Mouse (Mus musculus) liver, embryonic 11.5 days (tissue): ENCODE results near the gene A630023A22Rik. TPM values are rescaled to one million over a fixed set of nuclear protein-coding genes. Genes with fewer than 3 reads are reported as not detected.

ENCODE experiments used
- ATAC-seq: fragments of 200-750 bp; cut with Nextera tagmentation; replicated peaks from 2 replicates; pipeline ENCODE4 v1.8.0; 2017; ENCODE audit warnings: moderate number of reproducible peaks, mild to moderate bottlenecking, moderate TSS enrichment, moderate library complexity; ENCODE audit not compliant: low FRiP score
- DNase-seq: peaks from one replicate; pipeline ENCODE4 v3.0.0-alpha.2; 2017; ENCODE audit warnings: low spot score
- H3K27ac ChIP-seq: fragments of 300-500 bp; sonication (generic); 2 replicates; pipeline ENCODE4 v1.5.1; 2014; ENCODE audit warnings: mild to moderate bottlenecking, low read depth, low read length, control low read depth
- H3K27me3 ChIP-seq: fragments of 300-500 bp; sonication (generic); replicated peaks from 2 replicates; pipeline ENCODE4 v1.6.1; 2014; ENCODE audit warnings: low read length, mixed read lengths; ENCODE audit not compliant: control insufficient read depth, insufficient read depth
- H3K36me3 ChIP-seq: fragments of 300-500 bp; sonication (generic); 2 replicates; pipeline ENCODE4 v1.6.1; 2014; ENCODE audit warnings: mild to moderate bottlenecking, low read length, moderate library complexity, mixed read lengths; ENCODE audit not compliant: control insufficient read depth, insufficient read depth
- H3K4me1 ChIP-seq: fragments of 300-500 bp; sonication (generic); replicated peaks from 2 replicates; pipeline ENCODE4 v1.6.1; 2014; ENCODE audit warnings: low read length, mixed read lengths; ENCODE audit not compliant: control insufficient read depth, insufficient read depth
- H3K4me2 ChIP-seq: fragments of 300-500 bp; sonication (generic); 2 replicates; pipeline ENCODE4 v1.6.1; 2014; ENCODE audit warnings: mild to moderate bottlenecking, control low read depth, moderate library complexity
- H3K4me3 ChIP-seq: fragments of 300-500 bp; sonication (generic); 2 replicates; pipeline ENCODE4 v1.5.1; 2014; ENCODE audit warnings: low read depth, low read length, control low read depth
- H3K9ac ChIP-seq: fragments of 300-500 bp; sonication (generic); 2 replicates; pipeline ENCODE4 v1.6.1; 2014; ENCODE audit warnings: low read depth, low read length, control low read depth
- H3K9me3 ChIP-seq: fragments of 300-500 bp; sonication (generic); 2 replicates; pipeline ENCODE4 v1.6.1; 2016; ENCODE audit warnings: low read length, inconsistent platforms, mixed read lengths; ENCODE audit not compliant: control insufficient read depth
- WGBS: fragments of 180-500 bp; shearing (Covaris S2); extraction: QIAGEN DNeasy Blood & Tissue Kit; methylation state at CpG from one replicate; pipeline ENCODE4 v1.1.7; 2014; 5-methylcytosine and 5-hydroxymethylcytosine counted together
- polyA plus RNA-seq: library from polyadenylated mRNA; unstranded; fragments of >200 nt; fragmentation: Nextera tagmentation; extraction: Ambion mirVana; gene quantifications from 2 replicates; pipeline ENCODE4 v1.2.1, GENCODE M21; 2014

Gene A630023A22Rik
- polyA plus RNA-seq, 1 experiment from 2014 or later, result not detected

DNA sequence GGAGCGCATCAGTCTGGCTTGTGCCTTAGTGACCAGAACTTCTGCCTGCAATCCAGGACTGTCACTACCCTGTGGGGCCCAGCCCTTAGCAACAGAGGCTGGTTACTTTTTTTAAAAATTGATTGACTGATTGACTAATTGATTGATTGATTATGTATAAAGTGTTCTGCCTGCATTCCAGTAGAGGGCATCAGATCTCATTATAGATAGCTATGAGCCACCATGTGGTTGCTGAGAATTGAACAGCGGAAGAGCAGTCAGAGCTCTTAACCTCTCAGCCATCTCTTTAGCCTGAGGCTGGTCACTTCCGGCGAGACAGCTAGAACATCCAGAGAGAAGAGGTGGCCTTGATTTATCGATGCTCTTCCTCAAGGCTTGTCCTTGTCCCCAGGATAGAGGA is 25.3 kb downstream of the A630023A22Rik start:
- Histone ChIP-seq H3K27me3 (no peaks in the 10 kb centered on the region), H3K4me2 (no peak overlapping the region), H3K9me3 (no peaks in the 10 kb centered on the region), H3K4me3 (no peak overlapping the region), H3K9ac (no peak overlapping the region), H3K36me3 (no peaks in the 10 kb centered on the region), H3K4me1 (no peaks in the 10 kb centered on the region), H3K27ac (no peak overlapping the region)
- DNase-seq, result no peak
- WGBS, result 60% methylated on average over 5 of the region's 5 CpGs
- no peak for ATAC-seq

DNA sequence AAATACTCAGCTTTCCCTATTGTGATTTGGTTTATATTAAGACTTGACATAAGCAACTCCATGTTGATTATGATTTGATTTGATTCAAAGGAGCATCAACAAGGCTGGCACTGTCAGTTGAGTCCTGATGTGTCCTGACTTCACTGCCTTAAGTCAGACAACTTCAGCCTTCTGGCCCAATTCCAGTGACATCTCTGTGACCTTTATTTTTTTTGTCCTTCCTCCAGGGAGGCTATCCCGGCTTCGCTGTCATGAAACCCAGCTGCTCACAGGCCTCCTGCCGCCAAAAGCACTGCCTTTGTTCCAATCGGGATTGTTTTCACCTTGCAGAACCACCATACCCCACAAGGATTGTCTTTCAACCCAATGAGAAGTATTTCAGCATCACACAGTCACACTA is 27.2 kb downstream of the A630023A22Rik start:
- H3K4me2 ChIP-seq, result no peak overlapping the region
- no peak for DNase-seq
- H3K4me1 ChIP-seq, result no peaks in the 10 kb centered on the region
- no peak overlapping the region for H3K4me3 ChIP-seq
- H3K36me3 ChIP-seq, result no peaks in the 10 kb centered on the region
- no peaks in the 10 kb centered on the region for H3K9me3 ChIP-seq
- ATAC-seq, result no peak
- H3K9ac ChIP-seq, result no peak overlapping the region
- WGBS, result 54% methylated on average over 4 of the region's 4 CpGs
- no peaks in the 10 kb centered on the region for H3K27me3 ChIP-seq
- no peak overlapping the region for H3K27ac ChIP-seq

DNA sequence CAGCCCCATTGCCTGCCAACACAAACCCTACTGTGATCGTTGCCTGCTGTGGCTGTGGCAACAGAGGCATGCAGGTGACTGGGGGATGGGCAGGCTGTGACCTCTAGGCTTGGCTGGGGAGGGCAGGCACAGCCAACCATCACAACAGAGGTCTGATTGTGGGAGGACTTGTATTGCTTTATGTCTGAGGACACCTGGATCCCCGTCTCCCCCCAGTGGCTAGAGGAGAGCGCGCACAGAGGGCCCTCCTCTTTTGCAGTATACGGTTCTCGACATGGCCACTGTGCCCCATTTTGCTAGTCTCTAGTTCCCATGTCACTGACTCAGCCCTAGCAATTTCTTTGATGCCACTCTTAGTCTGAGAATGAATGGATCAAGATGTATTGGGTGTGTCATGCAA is 30.9 kb downstream of the A630023A22Rik start:
- Histone ChIP-seq H3K9ac (no peak overlapping the region), H3K4me2 (no peak overlapping the region), H3K27me3 (no peaks in the 10 kb centered on the region), H3K4me1 (no peaks in the 10 kb centered on the region), H3K4me3 (no peak overlapping the region), H3K9me3 (no peaks in the 10 kb centered on the region), H3K36me3 (no peaks in the 10 kb centered on the region), H3K27ac (no peak overlapping the region)
- DNase-seq (no peak), ATAC-seq (no peak)
- WGBS, result 61% methylated on average over 6 of the region's 6 CpGs

DNA sequence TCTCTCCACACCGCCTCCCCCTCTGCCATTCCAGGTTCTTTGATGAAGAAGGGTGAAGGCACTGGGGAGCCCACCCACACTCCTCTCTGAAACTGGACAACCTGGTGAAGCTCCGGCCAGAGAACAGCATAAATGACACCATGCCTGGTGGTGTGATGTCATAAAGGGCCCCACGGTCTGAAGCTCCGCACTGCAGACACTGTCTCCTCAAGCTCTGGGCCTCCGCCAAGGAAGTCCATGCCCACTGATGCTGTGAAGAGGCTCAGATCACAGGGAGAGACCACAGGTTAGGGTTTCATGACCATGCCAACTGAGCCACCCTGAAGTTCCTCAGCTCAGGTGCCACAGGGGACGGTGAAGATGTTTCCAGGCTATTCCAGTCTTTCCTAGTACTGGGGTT is 50.0 kb downstream of the A630023A22Rik start, which contains the start of gene Antxrl:
Gene Antxrl, plus strand, starts transcription at position 192 of the 400 bp plus-strand sequence.
- Histone ChIP-seq H3K36me3 (no peaks in the 10 kb centered on the region), H3K27ac (no peak within 1 kb of the TSS), H3K27me3 (no peaks in the 10 kb centered on the region), H3K4me2 (no peak within 1 kb of the TSS), H3K4me1 (no peaks in the 10 kb centered on the region), H3K9me3 (no peaks in the 10 kb centered on the region), H3K9ac (no peak within 1 kb of the TSS), H3K4me3 (no peak within 1 kb of the TSS)
- DNase-seq (no peak), ATAC-seq (no peak)
- 86% methylated on average over 6 of the region's 6 CpGs for WGBS

DNA sequence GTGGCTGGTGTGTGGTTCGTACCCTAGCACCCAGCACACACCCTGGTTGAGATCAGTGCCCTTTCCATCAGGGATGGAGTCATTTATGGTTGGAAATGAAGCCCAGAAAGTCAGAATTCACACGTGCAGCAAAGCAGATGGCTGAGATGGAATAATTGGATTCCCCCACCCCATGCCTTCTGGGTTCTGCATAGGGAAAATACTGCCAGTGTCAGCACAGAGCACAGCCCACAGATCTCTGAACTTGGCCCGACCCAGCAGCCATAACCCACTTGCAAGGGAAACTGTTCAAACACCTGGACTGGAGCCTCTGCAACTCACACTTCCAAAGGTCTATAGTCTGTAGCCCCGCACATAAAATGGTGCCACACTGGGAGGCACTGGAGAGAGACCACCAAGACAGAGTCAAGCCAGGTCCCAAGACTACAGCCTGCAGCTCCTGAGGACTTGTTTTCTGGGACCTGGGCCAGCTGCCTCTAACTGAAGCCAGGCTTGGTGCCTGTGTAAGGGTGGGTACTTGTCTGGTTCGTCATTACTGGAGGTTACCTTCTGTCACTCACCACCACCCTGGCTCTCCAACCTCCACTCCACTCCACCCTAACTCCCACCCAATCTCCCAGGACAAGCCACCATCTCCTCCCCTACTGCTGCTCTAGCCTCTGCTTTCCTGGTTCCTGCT is 52.3 kb downstream of the A630023A22Rik start:
- DNase-seq (no peak), ATAC-seq (no peak)
- WGBS, result 64% methylated on average over 5 of the region's 5 CpGs
- no peaks in the 10 kb centered on the region for H3K9me3 ChIP-seq
- no peak overlapping the region for H3K4me3 ChIP-seq
- H3K4me1 ChIP-seq, result no peaks in the 10 kb centered on the region
- H3K36me3 ChIP-seq, result no peaks in the 10 kb centered on the region
- H3K27me3 ChIP-seq, result no peaks in the 10 kb centered on the region
- H3K9ac ChIP-seq, result no peak overlapping the region
- H3K27ac ChIP-seq, result no peak overlapping the region
- H3K4me2 ChIP-seq, result no peak overlapping the region

DNA sequence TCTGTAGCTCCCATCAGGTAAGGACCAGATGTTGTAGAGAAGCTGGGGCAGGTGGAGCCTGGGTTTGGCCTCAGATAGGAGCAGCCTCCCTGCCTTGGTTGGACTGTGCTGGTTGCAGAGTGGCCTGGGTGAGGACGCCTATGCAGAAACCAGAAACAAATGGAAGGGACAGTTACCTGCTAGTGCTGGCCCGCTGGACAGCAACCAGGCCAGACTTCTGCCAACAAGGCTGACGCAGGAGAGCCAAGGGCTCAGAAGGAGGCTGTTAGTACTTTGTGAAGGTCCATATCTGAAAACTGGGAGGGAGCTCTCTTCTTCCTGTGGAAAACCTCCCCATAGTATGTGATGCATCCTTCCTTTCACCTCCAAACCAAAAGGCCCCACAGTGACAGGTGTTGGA is 59.2 kb downstream of the A630023A22Rik start:
- Histone ChIP-seq H3K27me3 (no peaks in the 10 kb centered on the region), H3K9ac (no peak overlapping the region), H3K4me2 (no peak overlapping the region), H3K27ac (no peak overlapping the region), H3K4me3 (no peak overlapping the region), H3K4me1 (no peaks in the 10 kb centered on the region), H3K9me3 (no peaks in the 10 kb centered on the region), H3K36me3 (no peaks in the 10 kb centered on the region)
- ATAC-seq (no peak), DNase-seq (no peak)
- 56% methylated on average over 3 of the region's 3 CpGs for WGBS

DNA sequence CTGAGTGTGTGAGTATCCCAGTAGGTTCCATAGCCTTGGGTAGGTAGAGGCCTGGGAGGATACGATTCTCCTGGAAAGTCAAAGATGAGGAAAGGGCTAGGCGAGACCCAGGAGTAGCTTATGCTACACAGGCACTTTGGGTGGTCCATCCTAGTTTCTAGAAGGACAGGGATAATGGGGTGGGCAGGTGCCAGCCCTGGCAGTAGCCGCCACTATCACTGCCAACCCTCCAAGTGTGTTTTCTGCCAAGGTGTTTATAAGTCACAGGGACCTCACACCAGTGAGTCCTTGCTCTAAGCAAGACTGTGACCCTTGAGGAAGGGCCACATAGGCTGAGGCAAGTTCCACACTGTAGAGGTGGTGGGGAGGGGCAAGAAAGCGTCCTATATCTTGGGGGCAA is 61.3 kb downstream of the A630023A22Rik start:
- no peak for ATAC-seq

DNA sequence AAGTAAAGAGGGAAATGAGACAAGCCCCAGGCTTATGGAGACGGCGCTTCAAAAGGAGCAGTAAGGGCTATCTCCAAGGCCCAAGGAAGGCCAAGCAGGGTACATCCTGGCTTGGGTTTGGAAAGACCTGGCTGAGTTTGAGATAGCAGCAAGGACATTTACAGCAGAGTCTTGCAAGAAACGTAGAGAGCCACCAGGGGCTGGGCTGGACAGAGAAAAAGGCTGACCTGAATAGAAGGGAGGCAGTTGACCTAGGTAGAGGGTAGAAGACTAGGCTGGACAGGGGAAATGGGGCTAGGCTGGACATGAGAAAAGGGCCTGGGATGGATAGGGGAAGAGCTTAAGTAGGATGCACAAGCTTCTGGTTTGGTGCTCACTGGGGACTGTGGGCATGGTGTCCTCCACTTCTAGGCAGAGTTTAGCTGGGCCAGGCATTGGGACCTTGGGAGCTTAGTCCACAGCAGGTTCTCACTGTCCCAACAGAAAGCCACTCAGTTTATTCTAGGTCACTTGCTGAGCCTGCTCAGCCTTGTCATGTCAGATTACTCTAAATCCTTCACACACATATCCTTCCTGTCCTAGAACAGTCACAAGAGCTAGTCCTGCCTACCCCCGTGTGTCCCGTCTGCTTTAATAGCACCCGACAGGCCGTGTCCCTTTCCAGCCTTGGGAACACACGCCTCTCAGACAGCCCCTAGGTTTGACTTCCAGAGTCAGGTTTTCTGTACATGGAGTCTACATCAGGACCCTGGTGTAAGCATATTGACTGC is 68.5 kb downstream of the A630023A22Rik start:
- Histone ChIP-seq H3K4me1 (no peaks in the 10 kb centered on the region), H3K27ac (no peak overlapping the region), H3K9ac (no peak overlapping the region), H3K4me3 (no peak overlapping the region), H3K27me3 (no peaks in the 10 kb centered on the region), H3K36me3 (no peaks in the 10 kb centered on the region), H3K9me3 (no peaks in the 10 kb centered on the region), H3K4me2 (no peak overlapping the region)
- DNase-seq, result no peak
- WGBS, result 88% methylated on average over 8 of the region's 8 CpGs
- no peak for ATAC-seq

More for the DNA sequence above, 61.3 kb downstream of the A630023A22Rik start:
- no peak overlapping the region for H3K27ac ChIP-seq
- H3K27me3 ChIP-seq, result no peaks in the 10 kb centered on the region
- H3K36me3 ChIP-seq, result no peaks in the 10 kb centered on the region
- no peak overlapping the region for H3K4me3 ChIP-seq
- no peaks in the 10 kb centered on the region for H3K4me1 ChIP-seq
- 74% methylated on average over 4 of the region's 4 CpGs for WGBS
- DNase-seq, result no peak
- no peak overlapping the region for H3K9ac ChIP-seq
- no peak overlapping the region for H3K4me2 ChIP-seq
- no peaks in the 10 kb centered on the region for H3K9me3 ChIP-seq

DNA sequence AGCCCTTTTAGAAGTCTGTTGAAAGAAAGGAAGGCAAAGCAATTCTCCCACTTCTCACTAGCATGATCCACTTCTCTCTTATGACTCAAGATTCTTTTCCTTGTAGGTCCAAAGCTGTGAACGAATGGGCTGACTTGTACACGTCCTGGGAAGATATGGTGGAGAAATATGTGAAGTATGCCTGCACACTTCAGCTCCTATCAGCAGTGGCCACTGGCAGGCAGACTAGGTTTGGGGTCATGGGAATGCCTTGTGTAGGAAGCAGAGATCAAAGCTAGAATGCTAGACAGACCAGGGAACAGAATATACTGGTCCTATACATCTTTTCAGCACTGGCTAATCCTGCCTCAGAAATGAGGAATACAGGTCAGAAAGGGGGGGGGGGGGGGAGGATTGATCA is 75.8 kb downstream of the A630023A22Rik start:
- DNase-seq (peak; percentile 17), ATAC-seq (no peak)
- H3K9me3 ChIP-seq, result no peaks in the 10 kb centered on the region; the same call in 1 of the 2 replicates
- H3K4me3 ChIP-seq, result no peak overlapping the region
- WGBS, result 48% methylated on average over 2 of the region's 2 CpGs
- no peak overlapping the region for H3K9ac ChIP-seq
- no peaks in the 10 kb centered on the region for H3K36me3 ChIP-seq
- H3K27ac ChIP-seq, result no peak overlapping the region
- no peaks in the 10 kb centered on the region for H3K27me3 ChIP-seq
- no peaks in the 10 kb centered on the region for H3K4me1 ChIP-seq
- H3K4me2 ChIP-seq, result no peak overlapping the region
